Mouse (Mus musculus): ENCODE results near the gene Cnnm1. TPM values are rescaled to one million over a fixed set of nuclear protein-coding genes. Genes with fewer than 3 reads are reported as not detected.
"Not testable (repeated sequence)": the region's sequence is repeated elsewhere in the genome, so short reads cannot be mapped to it uniquely, and the experiment has no call there.

Cnnm1 gene
- polyA plus RNA-seq, 1 experiment, result 52.6 TPM

DNA sequence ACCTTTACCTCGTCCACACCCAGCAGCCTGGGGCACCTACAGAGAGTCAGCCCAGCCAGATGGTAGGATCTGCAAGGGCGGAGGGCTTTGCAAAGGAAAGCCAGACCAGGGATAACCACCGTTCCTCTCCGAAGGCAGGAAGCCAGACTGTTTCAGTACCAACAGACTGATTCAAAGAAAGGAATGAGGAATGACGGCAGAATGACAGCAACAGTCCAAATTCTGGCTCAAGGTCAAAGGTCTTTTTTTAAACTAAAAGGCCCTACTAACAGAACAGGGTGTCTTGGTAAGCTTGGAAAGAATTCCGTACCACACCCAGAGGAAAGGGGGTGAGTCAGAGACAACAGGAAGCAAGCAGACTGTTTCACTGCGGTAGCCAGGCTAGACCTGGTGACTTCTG lies 58.6 kb downstream of the Cnnm1 start:
- no peak overlapping the region for H3K4me3 ChIP-seq (ENCODE audit: insufficient read depth, low read length)
- TF ChIP-seq POLR2A (IDR thresholded peaks at IDR 0.05; ENCODE audit: extremely low read depth, insufficient read depth, low read length) (no peak), CTCF (IDR thresholded peaks at IDR 0.05; ENCODE audit: extremely low read depth, insufficient read depth, low read length) (no peak)
- H3K4me1 ChIP-seq (ENCODE audit: control insufficient read depth, insufficient read depth, low read length), result no peaks in the 10 kb centered on the region
- H3K27ac ChIP-seq (ENCODE audit: insufficient read depth, low read length), result no peak overlapping the region

DNA sequence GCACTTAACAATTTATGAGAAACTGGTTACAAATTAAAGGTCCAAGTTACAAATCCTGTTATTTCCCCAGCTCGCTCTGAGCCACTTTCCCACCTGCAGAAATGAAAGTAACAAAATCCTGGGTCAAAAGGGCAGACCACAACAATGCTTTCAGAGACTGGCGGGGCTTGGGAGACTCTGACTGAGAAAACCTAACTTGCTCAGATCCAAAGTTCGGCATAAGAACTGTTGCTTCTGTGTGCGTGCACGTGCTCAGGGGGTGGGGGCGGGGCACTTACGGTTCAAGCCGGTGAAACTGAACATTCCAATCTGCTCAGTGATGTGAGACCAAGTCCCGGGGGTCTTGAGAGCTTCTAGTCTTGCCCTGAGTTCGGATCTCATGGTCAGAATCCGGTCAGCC lies 62.4 kb downstream of the Cnnm1 start:
- Histone ChIP-seq H3K4me1 (ENCODE audit: control insufficient read depth, insufficient read depth, low read length) (no peaks in the 10 kb centered on the region), H3K4me3 (ENCODE audit: insufficient read depth, low read length) (no peak overlapping the region), H3K27ac (ENCODE audit: insufficient read depth, low read length) (no peak overlapping the region)
- no peak for TF ChIP-seq CTCF (IDR thresholded peaks at IDR 0.05; ENCODE audit: extremely low read depth, insufficient read depth, low read length)

DNA sequence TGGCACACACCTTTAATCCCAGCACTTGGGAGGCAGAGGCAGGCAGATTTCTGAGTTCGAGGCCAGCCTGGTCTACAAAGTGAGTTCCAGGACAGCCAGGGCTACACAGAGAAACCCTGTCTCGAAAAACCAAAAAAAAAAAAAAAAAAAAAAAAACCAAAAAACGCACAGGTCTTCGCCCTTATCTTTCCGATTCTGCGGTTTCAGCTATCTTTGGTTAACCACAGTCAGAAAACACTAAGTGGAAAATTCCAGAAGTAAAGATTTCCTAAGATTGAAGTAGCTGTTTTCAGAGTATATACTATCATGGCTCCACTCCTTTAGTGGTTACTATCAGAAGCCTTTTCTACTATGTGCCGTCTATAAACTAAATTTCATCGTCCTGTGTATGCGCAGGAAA lies 63.4 kb downstream of the Cnnm1 start:
- not testable (repeated sequence) for H3K4me3 ChIP-seq (ENCODE audit: insufficient read depth, low read length); H3K27ac ChIP-seq (ENCODE audit: insufficient read depth, low read length); H3K4me1 ChIP-seq (ENCODE audit: control insufficient read depth, insufficient read depth, low read length)

DNA sequence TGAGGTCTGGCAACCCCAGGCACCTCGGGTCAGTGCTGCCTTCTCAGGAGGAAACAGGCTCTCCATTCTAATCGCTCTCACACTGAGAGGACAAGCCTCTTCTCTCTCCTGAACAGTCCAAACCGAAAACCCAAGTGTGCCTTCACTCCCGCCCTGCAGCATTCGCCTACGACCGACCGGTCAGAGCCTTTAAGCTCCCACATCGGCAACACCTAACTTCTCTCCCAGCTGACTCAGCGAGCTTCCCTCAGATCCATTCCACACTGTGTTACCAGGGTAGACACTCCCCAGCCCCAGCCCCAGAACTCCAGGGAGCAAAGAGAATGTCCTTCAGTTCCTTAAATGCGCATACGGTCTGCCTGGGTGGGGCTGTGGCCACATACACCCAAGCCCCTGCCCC lies 65.2 kb downstream of the Cnnm1 start:
- Histone ChIP-seq H3K4me1 (ENCODE audit: control insufficient read depth, insufficient read depth, low read length) (no peaks in the 10 kb centered on the region), H3K4me3 (ENCODE audit: insufficient read depth, low read length) (no peak overlapping the region), H3K27ac (ENCODE audit: insufficient read depth, low read length) (no peak overlapping the region)
- no peak for TF ChIP-seq CTCF (IDR thresholded peaks at IDR 0.05; ENCODE audit: extremely low read depth, insufficient read depth, low read length)
- no peak for TF ChIP-seq POLR2A (IDR thresholded peaks at IDR 0.05; ENCODE audit: extremely low read depth, insufficient read depth, low read length)

DNA sequence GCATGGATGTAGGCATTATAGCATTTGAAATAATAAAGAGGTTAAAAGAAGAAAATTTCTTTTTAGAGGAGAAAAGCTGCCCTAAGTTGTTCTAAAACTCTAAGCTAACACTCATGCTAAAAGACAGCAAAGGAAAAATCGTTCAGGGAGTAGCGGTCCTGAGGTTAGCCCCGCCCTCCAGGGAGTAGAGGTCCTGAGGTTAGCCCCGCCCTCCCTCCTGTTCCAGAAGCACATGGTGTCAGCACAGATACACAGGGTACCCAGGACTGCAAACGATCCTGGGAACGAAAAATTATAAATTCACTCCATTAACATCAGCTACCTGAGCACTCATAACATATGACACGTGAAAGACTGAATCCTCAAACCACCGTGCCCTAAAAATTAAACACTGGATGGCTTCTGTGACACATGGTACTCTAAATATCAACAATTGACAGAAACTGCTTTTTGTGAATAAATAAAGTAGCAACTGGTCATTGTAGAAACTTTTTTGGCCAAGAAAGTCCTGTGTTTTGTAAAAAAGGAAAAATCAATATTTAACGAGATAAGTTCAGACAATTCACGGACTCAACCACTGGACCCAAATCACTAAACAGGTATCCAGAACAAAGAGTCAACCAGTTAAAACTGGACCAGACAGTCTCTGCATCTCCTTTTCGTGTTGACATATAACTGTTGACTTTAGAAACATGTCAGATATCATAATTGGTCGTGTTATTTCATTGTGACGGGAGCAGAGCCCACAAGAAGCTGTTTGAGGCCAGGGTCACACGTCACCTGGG lies 70.4 kb downstream of the Cnnm1 start:
- Histone ChIP-seq H3K4me1 (ENCODE audit: control insufficient read depth, insufficient read depth, low read length) (peaks cover 11% of the 10 kb centered on the region), H3K4me3 (ENCODE audit: insufficient read depth, low read length) (no peak overlapping the region), H3K27ac (ENCODE audit: insufficient read depth, low read length) (no peak overlapping the region)
- no peak for TF ChIP-seq CTCF (IDR thresholded peaks at IDR 0.05; ENCODE audit: extremely low read depth, insufficient read depth, low read length)
- no peak for TF ChIP-seq POLR2A (IDR thresholded peaks at IDR 0.05; ENCODE audit: extremely low read depth, insufficient read depth, low read length)

DNA sequence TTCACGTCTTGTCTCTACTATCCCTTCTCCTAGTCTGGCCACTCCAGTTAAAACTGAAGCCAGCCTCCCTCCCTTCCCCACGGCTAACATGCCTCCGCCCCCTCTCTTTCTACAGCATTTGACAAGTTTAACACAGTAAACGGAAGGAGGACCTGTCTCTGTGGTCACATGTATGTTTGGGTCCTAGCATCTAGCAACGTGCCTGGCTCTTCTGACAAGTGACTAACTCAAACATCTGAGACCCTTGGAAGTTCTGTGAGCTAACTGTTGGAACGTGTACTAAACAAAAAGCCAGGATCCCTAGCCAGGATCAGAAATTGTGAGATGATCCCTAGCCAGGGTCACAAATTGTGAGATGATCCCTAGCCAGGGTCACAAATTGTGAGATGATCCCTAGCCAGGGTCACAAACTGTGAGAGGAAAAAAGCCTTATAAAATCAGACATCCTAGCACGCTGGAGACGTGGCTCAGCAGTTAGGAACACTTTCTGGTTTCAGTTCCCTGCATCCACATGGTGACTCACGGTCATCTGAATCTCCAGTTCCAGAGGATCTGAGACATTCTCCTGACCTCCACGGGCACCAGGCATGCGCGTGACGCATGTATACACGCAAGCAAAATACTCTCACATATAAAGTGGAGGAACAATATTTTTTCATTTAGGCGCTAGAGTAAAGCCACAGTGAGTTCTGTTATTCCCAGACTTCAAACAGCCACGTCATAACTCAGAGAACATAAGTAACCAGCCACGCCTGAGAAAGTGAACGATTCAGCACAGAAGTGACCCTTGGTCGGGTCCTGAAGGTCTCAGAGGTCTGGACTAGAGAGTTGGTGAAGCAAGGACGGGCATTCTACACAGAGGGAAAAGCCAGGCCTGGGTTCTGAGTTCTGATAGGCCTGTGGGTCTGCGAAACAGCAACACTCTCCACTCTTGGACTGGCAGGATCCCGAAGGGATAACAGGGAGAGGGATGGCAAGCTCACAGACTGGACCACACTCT lies 71.7 kb downstream of the Cnnm1 start:
- H3K4me3 ChIP-seq (ENCODE audit: insufficient read depth, low read length), result no peak overlapping the region

DNA sequence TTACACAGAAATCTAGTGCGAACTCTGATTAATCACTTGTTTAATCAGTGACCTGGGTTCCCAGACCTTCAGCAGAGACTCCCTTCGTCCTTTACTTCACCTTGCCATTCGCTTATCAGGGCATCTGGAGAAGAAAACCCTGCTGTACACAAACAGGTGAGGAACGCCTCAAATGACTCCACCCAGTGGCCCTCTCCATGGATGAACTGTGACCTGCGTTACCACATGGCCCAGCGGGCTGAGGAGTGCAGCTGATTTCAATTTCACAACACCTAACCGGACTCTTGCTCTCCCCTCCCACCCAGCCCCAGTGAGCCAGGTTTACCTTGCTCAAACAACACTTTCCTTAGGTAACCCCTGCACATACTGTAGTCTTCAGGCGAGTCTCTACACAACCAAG lies 73.6 kb downstream of the Cnnm1 start:
- peaks cover 18% of the 10 kb centered on the region for H3K4me1 ChIP-seq (ENCODE audit: control insufficient read depth, insufficient read depth, low read length)
- H3K4me3 ChIP-seq (ENCODE audit: insufficient read depth, low read length), result no peak overlapping the region
- TF ChIP-seq POLR2A (IDR thresholded peaks at IDR 0.05; ENCODE audit: extremely low read depth, insufficient read depth, low read length) (no peak), CTCF (IDR thresholded peaks at IDR 0.05; ENCODE audit: extremely low read depth, insufficient read depth, low read length) (no peak)
- H3K27ac ChIP-seq (ENCODE audit: insufficient read depth, low read length), result no peak overlapping the region

More for the DNA sequence above, 71.7 kb downstream of the Cnnm1 start:
- TF ChIP-seq POLR2A (IDR thresholded peaks at IDR 0.05; ENCODE audit: extremely low read depth, insufficient read depth, low read length) (no peak), CTCF (IDR thresholded peaks at IDR 0.05; ENCODE audit: extremely low read depth, insufficient read depth, low read length) (no peak)
- Histone ChIP-seq H3K4me1 (ENCODE audit: control insufficient read depth, insufficient read depth, low read length) (peaks cover 12% of the 10 kb centered on the region), H3K27ac (ENCODE audit: insufficient read depth, low read length) (no peak overlapping the region)

DNA sequence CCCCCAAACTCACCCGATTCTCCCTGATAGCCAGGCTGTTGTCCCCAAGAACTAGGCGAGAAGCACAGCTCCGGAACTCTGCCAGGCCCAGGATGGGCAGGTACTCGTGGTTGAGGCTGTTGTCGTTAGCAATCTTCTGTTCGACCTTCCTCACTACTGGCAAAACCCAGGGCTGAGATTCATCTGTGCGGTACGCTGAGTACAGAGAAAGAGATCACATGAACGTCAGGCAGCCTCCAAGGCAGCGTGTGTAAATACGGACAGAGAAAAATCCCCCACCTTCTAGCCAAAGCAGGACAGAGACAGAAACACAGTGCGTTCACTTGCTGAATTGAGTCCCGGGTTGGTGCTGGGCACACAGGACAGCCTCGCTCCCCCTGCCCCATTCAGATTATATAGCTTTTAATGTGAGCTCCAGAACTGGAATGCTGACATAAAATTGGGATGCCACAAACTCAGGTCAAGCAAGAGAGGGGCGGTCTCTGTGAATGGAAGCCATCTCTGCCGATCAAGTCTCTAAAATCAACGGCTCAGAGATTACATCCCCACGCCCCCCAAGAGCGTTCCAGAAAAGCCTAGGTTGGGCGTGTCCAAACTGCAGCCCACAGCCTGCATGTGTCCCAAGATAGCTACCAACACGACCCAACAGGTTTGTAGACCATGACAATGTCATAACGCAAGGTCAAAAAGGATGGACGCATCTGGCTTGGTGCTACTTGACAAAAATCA lies 75.6 kb downstream of the Cnnm1 start:
- no peak overlapping the region for H3K27ac ChIP-seq (ENCODE audit: insufficient read depth, low read length)
- H3K4me3 ChIP-seq (ENCODE audit: insufficient read depth, low read length), result no peak overlapping the region
- H3K4me1 ChIP-seq (ENCODE audit: control insufficient read depth, insufficient read depth, low read length), result peaks cover 21% of the 10 kb centered on the region
- TF ChIP-seq CTCF (IDR thresholded peaks at IDR 0.05; ENCODE audit: extremely low read depth, insufficient read depth, low read length), result no peak
- no peak for TF ChIP-seq POLR2A (IDR thresholded peaks at IDR 0.05; ENCODE audit: extremely low read depth, insufficient read depth, low read length)

DNA sequence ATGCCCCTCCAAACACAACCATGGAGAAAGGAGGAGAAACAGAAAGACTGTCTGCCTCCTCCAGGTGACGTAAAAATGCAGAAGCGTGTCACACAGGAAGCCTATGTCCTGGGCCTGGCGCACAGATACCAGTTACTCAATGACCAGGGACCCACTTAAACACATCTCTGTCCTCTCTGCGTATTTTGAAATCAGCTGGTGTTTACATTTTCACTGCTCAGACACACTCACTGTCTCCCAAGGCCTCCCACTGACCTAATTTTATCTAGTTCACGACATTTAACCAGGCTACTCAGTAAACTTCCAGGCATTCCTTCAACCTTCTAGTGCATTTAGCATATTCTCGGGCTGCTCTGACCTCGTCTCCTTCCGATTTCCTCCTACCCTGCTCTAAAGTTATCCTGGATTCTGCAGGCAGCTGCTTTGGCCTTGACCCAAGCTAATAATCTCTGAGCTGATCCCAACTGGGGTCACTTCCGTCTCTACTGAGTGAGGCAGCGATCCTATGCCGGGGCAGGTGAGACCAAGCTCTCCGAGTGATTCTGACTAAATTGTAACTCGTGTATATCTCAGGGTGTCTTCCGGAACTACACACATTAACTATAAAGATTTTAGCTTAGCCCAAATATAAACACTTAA lies 76.3 kb downstream of the Cnnm1 start:
- H3K27ac ChIP-seq (ENCODE audit: insufficient read depth, low read length), result no peak overlapping the region
- no peak overlapping the region for H3K4me3 ChIP-seq (ENCODE audit: insufficient read depth, low read length)
- TF ChIP-seq CTCF (IDR thresholded peaks at IDR 0.05; ENCODE audit: extremely low read depth, insufficient read depth, low read length), result no peak
- TF ChIP-seq POLR2A (IDR thresholded peaks at IDR 0.05; ENCODE audit: extremely low read depth, insufficient read depth, low read length), result no peak
- H3K4me1 ChIP-seq (ENCODE audit: control insufficient read depth, insufficient read depth, low read length), result peaks cover 20% of the 10 kb centered on the region
